Mouse (Mus musculus) retina, adult 2 months (tissue): Measurements from ENCODE around the gene Prep.
"Not testable (repeated sequence)": the region's sequence is repeated elsewhere in the genome, so short reads cannot be mapped to it uniquely, and the experiment has no call there.

Experiments
- DNase-seq: peaks from one replicate; pipeline ENCODE4 v3.0.0-alpha.2; 2012; ENCODE audit warnings: low read depth, low spot score

Prep gene

GRCm38 (mm10) chr10:45118389-45118788, 51.4 kb downstream of the Prep start:
- no peak for DNase-seq

DNA sequence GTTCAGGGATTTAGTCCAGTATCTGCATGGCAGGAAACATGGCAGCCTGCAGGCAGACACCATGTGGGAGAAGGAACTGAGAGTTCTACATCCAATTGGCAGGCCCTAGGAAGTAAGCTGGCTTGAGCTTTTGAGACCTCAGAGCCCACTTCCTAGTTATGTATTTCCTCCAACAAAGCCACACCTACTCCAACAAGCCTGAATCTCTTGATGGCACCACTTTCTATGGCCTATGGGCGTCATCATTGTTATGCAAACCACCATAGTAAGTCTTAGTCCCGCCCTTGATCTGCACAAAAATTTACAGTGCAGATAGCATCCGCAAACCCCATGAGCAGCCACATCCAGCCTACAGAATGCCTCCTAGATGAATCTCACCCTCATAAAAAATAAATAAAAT, 54.6 kb downstream of the Prep start:
- no peak for DNase-seq

GRCm38 (mm10) chr10:45122476-45122875, 55.5 kb downstream of the Prep start:
- DNase-seq, result no peak

GRCm38 (mm10) chr10:45123011-45123410, 56.0 kb downstream of the Prep start:
- DNase-seq, result no peak

DNA sequence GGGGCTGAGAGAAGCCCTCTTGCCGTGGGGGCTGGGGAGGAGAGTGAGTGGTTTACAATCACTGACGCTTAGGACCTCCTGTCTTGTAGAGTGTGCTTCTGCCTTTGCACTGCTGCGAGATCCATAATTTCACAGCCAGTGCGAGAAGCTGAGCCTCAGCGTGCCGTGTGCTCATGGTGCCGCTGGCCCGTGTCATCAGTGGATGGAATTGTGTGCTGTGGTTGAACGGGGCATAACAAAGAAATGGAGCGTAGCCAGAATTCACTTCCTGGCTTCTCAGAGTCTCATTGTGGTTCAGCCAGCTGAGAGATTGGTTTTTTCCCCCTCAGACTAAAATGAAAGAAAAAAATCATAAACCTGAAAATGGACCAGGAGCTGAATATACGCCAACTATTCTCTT, 62.1 kb downstream of the Prep start:
- DNase-seq, result no peak

DNA sequence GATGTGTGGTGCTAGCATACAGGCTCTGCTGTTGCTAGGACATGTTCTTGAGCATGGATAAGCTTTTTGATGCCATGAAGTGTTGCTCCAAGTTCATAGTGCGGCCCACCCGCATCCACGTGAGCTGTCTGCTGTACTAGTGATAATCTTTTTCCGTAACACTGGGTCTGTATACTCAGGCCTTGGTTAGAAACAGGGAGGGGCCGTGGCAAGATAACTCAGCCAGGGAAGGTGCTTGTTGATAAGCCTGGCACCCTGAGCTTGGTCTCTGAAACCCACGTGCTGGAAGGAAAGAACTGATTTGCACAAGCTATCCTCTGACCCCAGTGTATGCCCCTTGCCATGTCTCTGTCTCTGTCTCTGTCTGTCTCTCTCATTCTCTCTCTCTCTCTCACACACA, 63.0 kb downstream of the Prep start:
- DNase-seq, result no peak

- DNase-seq, result peak; percentile 9
Observed at GRCm38 (mm10) chr10:45132371-45132770, 65.4 kb downstream of the Prep start.

GRCm38 (mm10) chr10:45136806-45137205, 69.8 kb downstream of the Prep start:
- no peak for DNase-seq

GRCm38 (mm10) chr10:45139910-45140309, 72.9 kb downstream of the Prep start:
- DNase-seq, result no peak

DNA sequence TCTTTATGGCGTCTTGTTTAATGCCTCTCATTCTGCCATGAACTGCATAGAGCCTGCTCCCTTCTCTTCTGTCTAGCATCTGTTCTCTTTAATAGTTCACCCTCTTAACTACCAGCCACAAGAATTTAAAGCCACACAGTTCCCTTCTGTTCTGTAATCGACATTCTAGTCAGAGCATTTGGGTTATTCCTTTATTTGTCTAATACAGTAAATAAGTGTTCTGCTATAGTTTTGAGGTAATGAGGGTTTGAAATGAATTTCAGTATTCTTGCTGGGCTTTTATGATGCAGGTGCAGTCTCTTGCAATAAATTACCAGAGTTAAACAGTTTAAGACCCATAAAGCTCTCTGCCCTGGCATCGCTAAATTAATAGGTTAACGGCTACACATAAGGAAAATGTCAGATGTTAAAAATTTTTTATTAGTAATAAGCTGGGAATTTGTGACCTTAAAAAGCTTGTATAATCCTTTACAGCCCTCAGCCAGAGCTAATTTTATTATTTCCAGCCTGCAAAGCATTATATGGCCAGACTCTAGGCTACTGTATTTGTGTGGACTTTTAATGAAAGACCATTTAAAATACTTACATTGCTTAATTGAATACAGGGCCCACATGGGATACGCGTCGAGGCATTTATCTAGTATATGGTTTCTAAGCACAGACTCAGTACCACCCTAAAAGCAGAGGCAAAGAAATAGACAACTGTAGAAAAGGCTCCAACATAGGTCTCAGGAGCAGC, 73.6 kb downstream of the Prep start:
- DNase-seq, result no peak

DNA sequence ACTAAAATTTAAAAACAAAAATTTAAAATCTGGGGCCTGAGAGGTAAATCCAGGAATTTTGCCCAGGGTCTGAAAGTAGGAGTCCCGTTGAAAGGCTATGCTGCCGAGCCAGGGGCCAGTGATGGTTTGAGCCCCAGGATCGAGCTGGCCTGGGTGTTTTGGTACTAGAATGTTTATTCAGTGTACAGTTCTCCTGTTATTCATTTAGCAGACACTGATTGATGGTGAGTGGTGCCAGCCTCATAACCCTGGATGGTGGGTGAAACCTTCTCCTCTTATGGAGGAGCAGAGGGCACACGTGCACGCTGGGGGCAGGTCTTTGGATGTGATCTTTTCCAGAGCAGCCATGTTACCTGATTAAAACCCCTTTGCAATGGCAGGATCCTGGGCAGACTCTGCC, 75.4 kb downstream of the Prep start:
- DNase-seq, result no peak

DNA sequence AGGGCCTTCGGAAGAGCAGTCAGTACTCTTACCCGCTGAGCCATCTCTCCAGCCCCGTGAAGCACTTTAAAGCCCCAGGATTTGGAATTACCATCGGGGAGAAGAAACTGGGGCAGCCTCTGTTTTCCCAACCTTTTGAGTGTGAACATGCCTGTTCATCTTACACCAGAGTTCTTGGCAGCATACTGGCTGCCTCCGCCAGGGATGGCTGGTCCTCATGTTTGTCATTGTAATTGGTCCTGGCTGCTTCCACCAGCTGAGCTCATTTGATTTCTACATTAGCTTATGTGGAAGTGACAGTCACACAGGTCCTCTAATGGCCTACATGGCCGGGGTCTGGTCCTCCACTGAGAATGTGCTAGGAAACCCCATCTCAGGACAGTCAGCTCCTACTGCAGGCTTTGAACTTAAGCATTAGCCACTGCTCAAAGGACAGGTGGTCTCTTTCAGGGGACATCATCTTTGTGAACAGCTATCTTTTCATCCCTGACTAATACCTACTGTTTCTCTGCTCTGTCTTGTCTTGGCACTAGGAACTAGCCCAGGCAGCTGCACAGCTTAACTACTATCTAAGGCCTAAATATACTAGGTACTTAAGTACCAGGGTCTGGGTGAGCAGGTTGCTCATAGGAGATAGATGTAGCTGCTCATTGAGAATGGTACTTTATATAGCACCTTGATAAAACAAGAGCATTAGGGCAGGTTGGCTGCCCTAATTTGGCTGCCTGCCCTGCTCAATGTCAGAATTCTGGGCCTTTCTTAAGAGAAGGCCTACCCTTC, 77.2 kb downstream of the Prep start:
- DNase-seq, result no peak

DNA sequence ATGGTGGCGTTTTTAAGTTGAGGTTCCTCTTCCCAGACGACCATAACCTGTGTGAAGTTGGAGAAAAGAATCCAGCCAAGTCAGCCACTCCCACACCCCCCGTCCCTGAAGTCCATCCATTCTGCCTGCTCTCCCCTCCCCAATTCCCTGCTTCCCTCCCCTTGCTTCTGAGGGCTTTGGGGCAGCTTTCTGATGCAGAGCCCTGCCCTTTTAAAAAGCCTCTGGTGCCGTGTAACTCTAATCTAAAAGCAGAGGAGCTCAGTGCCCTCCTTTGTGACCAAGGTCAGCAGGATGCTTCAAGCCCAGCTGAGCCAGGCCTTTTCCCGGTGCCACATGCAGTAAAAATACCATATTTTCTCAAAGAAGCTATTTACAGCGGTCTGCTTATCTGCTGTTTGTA, 79.8 kb downstream of the Prep start:
- DNase-seq, result no peak

GRCm38 (mm10) chr10:45151137-45151536, 84.1 kb downstream of the Prep start:
- no peak for DNase-seq

- no peak for DNase-seq
Observed at GRCm38 (mm10) chr10:45151771-45152692, 85.0 kb downstream of the Prep start.

- no peak for DNase-seq
Observed at GRCm38 (mm10) chr10:45154557-45155060, 87.6 kb downstream of the Prep start.

- no peak for DNase-seq
Observed at GRCm38 (mm10) chr10:45165851-45166250, 98.8 kb downstream of the Prep start.

GRCm38 (mm10) chr10:45173927-45174326, 106.9 kb downstream of the Prep start:
- DNase-seq, result no peak

DNA sequence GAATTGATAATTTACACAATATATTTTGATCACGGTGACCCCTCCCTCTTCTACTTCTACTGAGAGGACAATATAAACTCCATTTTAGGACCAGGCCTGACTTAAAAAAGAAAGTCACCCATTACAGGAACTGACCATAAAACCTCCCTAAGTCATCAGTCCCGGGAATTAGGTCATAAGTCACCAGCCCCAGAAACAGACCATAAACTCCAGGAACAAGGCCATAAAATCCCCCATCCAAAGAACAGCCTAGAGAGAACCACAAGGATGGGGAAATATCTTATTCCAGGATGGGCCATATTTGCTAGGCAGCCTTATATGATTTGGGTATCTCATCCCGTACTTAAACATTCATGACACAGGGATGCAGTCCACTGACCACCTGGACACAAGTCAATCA, 107.3 kb downstream of the Prep start:
- no peak for DNase-seq

DNA sequence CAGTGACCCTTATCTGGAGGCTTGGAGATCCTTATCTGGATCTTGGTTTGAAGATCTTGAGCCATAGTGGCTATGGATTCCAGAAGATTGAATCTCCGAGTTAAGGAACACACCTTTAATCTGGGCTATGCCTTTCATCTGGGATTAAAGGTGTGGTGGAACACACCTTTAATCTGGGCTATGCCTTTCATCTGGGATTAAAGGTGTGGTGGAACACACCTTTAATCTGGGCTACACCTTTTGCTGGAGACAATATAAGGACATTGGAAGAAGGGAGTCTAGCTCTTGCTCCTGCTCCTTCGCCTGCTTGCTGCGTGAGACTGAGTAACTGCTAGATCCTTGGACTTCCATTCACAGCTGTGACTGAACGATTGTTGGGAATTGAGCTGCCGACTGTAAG, 110.8 kb downstream of the Prep start, which contains the start of gene Popdc3:
Popdc3 (plus strand) TSS at position 301 of the 400 bp plus-strand sequence.
- not testable (repeated sequence) for DNase-seq

DNA sequence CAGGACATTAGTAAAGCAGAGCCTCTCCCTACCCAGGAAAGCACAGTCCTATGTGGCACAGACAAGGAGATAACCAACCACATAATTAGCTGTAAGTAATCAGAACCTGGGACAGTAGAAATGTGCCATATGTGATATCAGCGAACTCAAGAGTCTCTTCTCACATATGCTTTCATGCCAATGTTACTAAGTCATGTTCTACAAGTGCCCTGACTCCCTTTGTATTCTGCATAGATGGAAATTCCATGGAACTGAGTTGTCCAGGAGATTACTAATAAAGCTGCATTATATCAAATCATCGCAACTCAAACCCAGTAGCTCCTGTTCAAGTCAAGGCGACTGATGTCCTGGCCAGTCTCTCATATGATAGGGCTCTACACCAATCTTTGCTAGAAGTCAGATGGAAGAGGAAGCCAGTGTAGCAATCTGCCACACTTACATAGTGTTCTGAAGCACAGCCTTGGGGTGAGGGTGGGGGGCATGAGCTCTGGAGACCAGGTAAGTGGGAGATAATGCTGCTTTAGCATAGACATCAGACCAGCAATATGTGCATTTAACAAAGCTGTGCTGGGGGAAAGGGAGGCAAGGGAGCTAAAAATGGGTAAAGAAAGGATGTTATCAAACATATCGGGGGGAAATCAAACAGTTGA, 113.8 kb downstream of the Prep start:
- DNase-seq, result no peak
